Mouse (Mus musculus) stomach, embryonic 14.5 days (tissue): ENCODE data around the gene Rasa1. TPM values are rescaled to one million over a fixed set of nuclear protein-coding genes. Genes with fewer than 3 reads are reported as not detected.

ENCODE experiments used
- ATAC-seq: fragments of 200-750 bp; cut with Nextera tagmentation; 2 replicates; pipeline ENCODE4 v1.8.0; 2017; ENCODE audit warnings: low read depth, moderate TSS enrichment; ENCODE audit not compliant: insufficient number of reproducible peaks, insufficient read depth, low FRiP score
- H3K27ac ChIP-seq: fragments of 300-500 bp; sonication (generic); 2 replicates; pipeline ENCODE4 v1.5.1; 2014; ENCODE audit warnings: mild to moderate bottlenecking, low read length, moderate library complexity, mixed read lengths
- H3K27me3 ChIP-seq: fragments of 300-500 bp; sonication (generic); 2 replicates; pipeline ENCODE4 v1.6.1; 2014; ENCODE audit warnings: low read length, control low read depth, mixed read lengths; ENCODE audit not compliant: control insufficient read depth, insufficient read depth
- H3K36me3 ChIP-seq: fragments of 300-500 bp; sonication (generic); 2 replicates; pipeline ENCODE4 v1.6.1; 2014; ENCODE audit warnings: mild to moderate bottlenecking, control low read depth, low read length, moderate library complexity, mixed read lengths; ENCODE audit not compliant: control insufficient read depth, insufficient read depth
- H3K4me1 ChIP-seq: fragments of 300-500 bp; sonication (generic); 2 replicates; pipeline ENCODE4 v1.6.1; 2014; ENCODE audit warnings: low read length, control low read depth, mixed read lengths; ENCODE audit not compliant: control insufficient read depth, insufficient read depth
- H3K4me2 ChIP-seq: fragments of 300-500 bp; sonication (generic); replicated peaks from 2 replicates; pipeline ENCODE4 v1.6.1; 2014; ENCODE audit warnings: low read depth, low read length, control low read depth
- H3K4me3 ChIP-seq: fragments of 300-500 bp; sonication (generic); 2 replicates; pipeline ENCODE4 v1.5.1; 2014; ENCODE audit warnings: low read depth, low read length, control low read depth
- H3K9ac ChIP-seq: fragments of 300-500 bp; sonication (generic); replicated peaks from 2 replicates; pipeline ENCODE4 v1.6.1; 2014; ENCODE audit warnings: low read depth, mild to moderate bottlenecking, control low read depth, low read length, moderate library complexity, mixed read lengths
- H3K9me3 ChIP-seq: fragments of 300-500 bp; sonication (generic); 2 replicates; pipeline ENCODE4 v1.6.1; 2016; ENCODE audit warnings: low read depth, low read length, control low read depth; ENCODE audit not compliant: control insufficient read depth
- WGBS: fragments of 180-500 bp; shearing (Covaris S2); extraction: QIAGEN DNeasy Blood & Tissue Kit; methylation state at CpG from one replicate; pipeline ENCODE4 v1.1.7; 2014; 5-methylcytosine and 5-hydroxymethylcytosine counted together
- polyA plus RNA-seq: library from polyadenylated mRNA; unstranded; fragments of >200 nt; fragmentation: Nextera tagmentation; extraction: Ambion mirVana; gene quantifications from 2 replicates; pipeline ENCODE4 v1.2.1, GENCODE M21; 2014

The Rasa1 gene
- polyA plus RNA-seq: 65.9 and 72.5 TPM in 2 replicates

- Histone ChIP-seq H3K4me3 (peak within 1 kb of the TSS; percentile 93), H3K27me3 (no peaks in the 10 kb centered on the region), H3K4me1 (no peaks in the 10 kb centered on the region), H3K27ac (peak within 1 kb of the TSS; percentile 99), H3K36me3 (no peaks in the 10 kb centered on the region), H3K9ac (peak within 1 kb of the TSS; percentile 98), H3K4me2 (peak within 1 kb of the TSS; percentile 54), H3K9me3 (no peaks in the 10 kb centered on the region)
- peak; percentile 97 for ATAC-seq
- under 1% methylated on average over 86 of the region's 97 CpGs for WGBS
These were observed at the start of gene Rasa1 for GRCm38 (mm10) chr13:85288843-85289713. TSS of gene Rasa1 (minus strand) at chr13:85289130.

DNA sequence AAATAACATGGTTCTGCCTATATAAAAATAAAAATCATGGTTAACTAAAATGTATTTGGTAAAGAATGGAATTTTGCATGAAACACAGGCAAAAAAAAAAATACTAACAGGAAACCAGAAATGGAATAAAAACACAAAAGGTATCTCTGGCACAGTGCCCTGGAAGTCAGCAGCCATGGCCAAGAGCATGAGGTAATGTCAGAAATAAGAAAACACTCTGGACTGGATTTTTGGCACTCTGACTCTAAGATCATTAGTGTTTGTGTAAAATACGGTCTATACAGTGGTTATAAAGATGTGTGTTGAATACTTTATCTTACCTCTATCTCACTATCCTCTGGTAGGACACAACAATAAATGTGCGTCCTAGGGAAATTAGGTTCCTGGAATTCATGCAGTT, 22.6 kb upstream of the Rasa1 start:
- H3K4me3 ChIP-seq: no peak overlapping the region
- H3K36me3 ChIP-seq: no peaks in the 10 kb centered on the region
- H3K4me2 ChIP-seq: no peak overlapping the region
- ATAC-seq: no peak
- H3K9ac ChIP-seq: no peak overlapping the region
- WGBS: 58% methylated on average over 2 of the region's 2 CpGs
- no peaks in the 10 kb centered on the region for H3K4me1 ChIP-seq
- no peaks in the 10 kb centered on the region for H3K9me3 ChIP-seq
- H3K27ac ChIP-seq: no peak overlapping the region
- H3K27me3 ChIP-seq: no peaks in the 10 kb centered on the region

DNA sequence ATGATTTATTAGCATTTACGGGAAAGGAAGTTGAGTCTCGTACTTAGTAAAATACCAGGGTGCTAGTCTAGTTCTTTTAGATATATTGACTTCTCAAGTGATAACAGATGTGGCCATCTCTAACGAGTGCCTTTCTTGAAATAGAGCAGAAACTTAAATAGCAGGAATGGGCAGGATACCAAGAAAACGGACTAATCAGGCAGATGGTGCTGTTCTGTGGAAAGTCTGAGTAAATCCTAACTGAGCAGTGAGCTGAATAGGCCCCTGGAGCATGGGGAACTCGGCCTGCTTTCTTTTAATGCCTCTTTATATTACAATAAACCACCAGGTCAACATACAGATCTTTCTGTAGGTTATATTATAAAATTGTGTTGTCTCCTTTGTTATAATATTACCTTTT, 22.0 kb upstream of the Rasa1 start:
- Histone ChIP-seq H3K4me2 (no peak overlapping the region), H3K9ac (no peak overlapping the region), H3K27me3 (no peaks in the 10 kb centered on the region), H3K36me3 (no peaks in the 10 kb centered on the region), H3K27ac (no peak overlapping the region), H3K4me1 (no peaks in the 10 kb centered on the region), H3K4me3 (no peak overlapping the region), H3K9me3 (no peaks in the 10 kb centered on the region)
- no peak for ATAC-seq
- 42% methylated on average over 5 of the region's 5 CpGs for WGBS

GRCm38 (mm10) chr13:85310483-85310882, 21.6 kb upstream of the Rasa1 start:
- 86% methylated on average over 2 of the region's 2 CpGs for WGBS
- Histone ChIP-seq H3K4me1 (no peaks in the 10 kb centered on the region), H3K9ac (no peak overlapping the region), H3K27ac (no peak overlapping the region), H3K27me3 (no peaks in the 10 kb centered on the region), H3K9me3 (no peaks in the 10 kb centered on the region), H3K4me3 (no peak overlapping the region), H3K4me2 (no peak overlapping the region), H3K36me3 (no peaks in the 10 kb centered on the region)
- ATAC-seq: no peak

- Histone ChIP-seq H3K4me3 (no peak overlapping the region), H3K36me3 (no peaks in the 10 kb centered on the region), H3K9me3 (no peaks in the 10 kb centered on the region), H3K9ac (no peak overlapping the region), H3K27ac (no peak overlapping the region), H3K4me1 (no peaks in the 10 kb centered on the region), H3K27me3 (no peaks in the 10 kb centered on the region), H3K4me2 (no peak overlapping the region)
- ATAC-seq: no peak
These were observed 17.1 kb upstream of the Rasa1 start for GRCm38 (mm10) chr13:85306039-85306438.

- no peak overlapping the region for H3K4me2 ChIP-seq
- H3K4me3 ChIP-seq: no peak overlapping the region
- 71% methylated on average over 1 of the region's 1 CpGs for WGBS
- H3K36me3 ChIP-seq: no peaks in the 10 kb centered on the region
- H3K9me3 ChIP-seq: no peaks in the 10 kb centered on the region
- no peaks in the 10 kb centered on the region for H3K27me3 ChIP-seq
- ATAC-seq: no peak
- no peak overlapping the region for H3K9ac ChIP-seq
- H3K27ac ChIP-seq: no peak overlapping the region
- H3K4me1 ChIP-seq: no peaks in the 10 kb centered on the region
These were observed 1.7 kb upstream of the Rasa1 start for GRCm38 (mm10) chr13:85290651-85291050.

- Histone ChIP-seq H3K27me3 (no peaks in the 10 kb centered on the region), H3K9me3 (no peaks in the 10 kb centered on the region), H3K4me1 (no peaks in the 10 kb centered on the region), H3K9ac (peak overlapping the region; percentile 98), H3K27ac (peak overlapping the region; percentile 99), H3K4me2 (peak overlapping the region; percentile 54), H3K4me3 (peak overlapping the region; percentile 93), H3K36me3 (no peaks in the 10 kb centered on the region)
- no peak for ATAC-seq
- WGBS: 0% methylated on average over 18 of the region's 35 CpGs
These were observed 422 bp downstream of the Rasa1 start for GRCm38 (mm10) chr13:85288574-85288842.

DNA sequence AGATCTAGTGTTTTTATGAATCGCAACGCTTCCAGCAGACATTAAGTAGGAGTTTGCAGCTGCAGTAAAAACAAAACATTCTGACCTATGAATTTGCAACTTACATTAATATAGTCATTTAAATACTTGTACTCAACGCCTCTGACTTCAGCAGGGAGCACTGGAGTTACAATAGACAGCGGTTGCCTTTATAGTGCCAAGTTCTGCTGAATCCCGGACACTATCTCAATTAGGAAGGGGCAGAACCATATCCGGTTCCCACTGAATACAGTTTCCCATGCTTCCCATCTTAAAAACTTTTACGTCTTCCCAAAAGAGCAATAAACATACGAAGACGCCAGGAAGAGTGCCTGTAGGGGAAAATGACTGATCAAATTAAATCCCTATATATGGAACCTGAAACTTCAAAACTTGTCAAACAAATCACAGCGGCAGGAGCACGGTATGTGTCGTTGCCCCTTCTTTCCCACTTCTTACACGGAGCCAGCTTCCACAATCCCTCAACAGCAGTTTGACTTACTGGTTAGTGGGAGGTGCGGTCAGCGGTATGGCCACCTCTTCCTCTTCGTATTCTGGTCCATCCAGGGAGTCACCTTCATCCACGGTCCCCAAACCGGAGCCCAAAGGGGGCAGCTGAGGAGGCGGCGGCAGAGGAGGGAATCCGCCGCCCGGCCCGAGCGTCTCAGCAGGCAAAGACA, 905 bp downstream of the Rasa1 start:
- H3K36me3 ChIP-seq: no peaks in the 10 kb centered on the region
- H3K4me3 ChIP-seq: peak overlapping the region; percentile 93
- H3K27ac ChIP-seq: peak overlapping the region; percentile 99
- WGBS: 1% methylated on average over 25 of the region's 25 CpGs
- peak overlapping the region; percentile 54 for H3K4me2 ChIP-seq
- H3K9me3 ChIP-seq: no peaks in the 10 kb centered on the region
- ATAC-seq: no peak
- H3K27me3 ChIP-seq: no peaks in the 10 kb centered on the region
- H3K9ac ChIP-seq: peak overlapping the region; percentile 98
- no peaks in the 10 kb centered on the region for H3K4me1 ChIP-seq
